Mouse (Mus musculus): Measurements from ENCODE around the gene Lif.

GRCm38 (mm10) chr11:4281852-4282251, 24.5 kb downstream of the Lif start:
- TF ChIP-seq CTCF (IDR thresholded peaks at IDR 0.05; ENCODE audit: low read depth, low read length): no peak
- no peak for TF ChIP-seq POLR2A (IDR thresholded peaks at IDR 0.05; ENCODE audit: borderline replicate concordance, low read depth, low read length)

Measured in bone marrow macrophage, adult 2 months (primary cell).